Mouse (Mus musculus): ENCODE results near the gene Ier2. TPM values are rescaled to one million over a fixed set of nuclear protein-coding genes. Genes with fewer than 3 reads are reported as not detected.

Ier2 gene
- polyA plus RNA-seq, 1 experiment from 2014 or later, result 80.6 TPM

Other genes starting within 250 kb of the Ier2 start
- gene Trmt1, start 23.5 kb upstream of the Ier2 start, polyA plus RNA-seq (2015; fragmentation: Nextera tagmentation; extraction: Ambion mirVana), result 63.3 and 64.5 TPM in 2 replicates
- gene Nacc1, start 25.0 kb upstream of the Ier2 start, polyA plus RNA-seq (2015; fragmentation: Nextera tagmentation; extraction: Ambion mirVana), result 13.5 and 13.8 TPM in 2 replicates
- 5.6 and 6.0 TPM in 2 replicates for gene Lyl1, start 38.6 kb upstream of the Ier2 start, polyA plus RNA-seq (2015; fragmentation: Nextera tagmentation; extraction: Ambion mirVana)
- 3.8 and 5.5 TPM in 2 replicates for gene G430095P16Rik, start 60.2 kb upstream of the Ier2 start, polyA plus RNA-seq (2015; fragmentation: Nextera tagmentation; extraction: Ambion mirVana)
- 87.0 and 100 TPM in 2 replicates for gene Nfix, start 137.5 kb upstream of the Ier2 start, polyA plus RNA-seq (2015; fragmentation: Nextera tagmentation; extraction: Ambion mirVana)
- 7.5 and 8.0 TPM in 2 replicates for gene Dand5, start 160.0 kb upstream of the Ier2 start, polyA plus RNA-seq (2015; fragmentation: Nextera tagmentation; extraction: Ambion mirVana)
- 44.7 and 45.6 TPM in 2 replicates for gene Gadd45gip1, start 168.7 kb upstream of the Ier2 start, polyA plus RNA-seq (2015; fragmentation: Nextera tagmentation; extraction: Ambion mirVana)
- 102 and 122 TPM in 2 replicates for gene Rad23a, start 177.8 kb upstream of the Ier2 start, polyA plus RNA-seq (2015; fragmentation: Nextera tagmentation; extraction: Ambion mirVana)
- gene Calr, start 184.1 kb upstream of the Ier2 start, polyA plus RNA-seq (2015; fragmentation: Nextera tagmentation; extraction: Ambion mirVana), result 1,060 and 1,089 TPM in 2 replicates
- gene Farsa, start 194.1 kb upstream of the Ier2 start, polyA plus RNA-seq (2015; fragmentation: Nextera tagmentation; extraction: Ambion mirVana), result 94.4 and 98.2 TPM in 2 replicates
- gene Syce2, start 209.3 kb upstream of the Ier2 start, polyA plus RNA-seq (2015; fragmentation: Nextera tagmentation; extraction: Ambion mirVana), result 58.0 and 70.0 TPM in 2 replicates
- gene Gcdh, start 231.1 kb upstream of the Ier2 start, polyA plus RNA-seq (2015; fragmentation: Nextera tagmentation; extraction: Ambion mirVana), result 31.1 and 34.3 TPM in 2 replicates
- 1.4 and 2.5 TPM in 2 replicates for gene Klf1, start 239.1 kb upstream of the Ier2 start, polyA plus RNA-seq (2015; fragmentation: Nextera tagmentation; extraction: Ambion mirVana)
- gene Dnase2a, start 245.7 kb upstream of the Ier2 start, polyA plus RNA-seq (2015; fragmentation: Nextera tagmentation; extraction: Ambion mirVana), result 19.2 and 22.1 TPM in 2 replicates